Mouse (Mus musculus) CD4-positive, CD25-positive, alpha-beta regulatory T cell, adult 4 months (primary cell): ENCODE data around the gene Ankrd34b. TPM values are rescaled to one million over a fixed set of nuclear protein-coding genes. Genes with fewer than 3 reads are reported as not detected.

Experiments
- ATAC-seq: one replicate; pipeline ENCODE4 v1.8.0; 2017
- polyA plus RNA-seq, 2 experiments: library from polyadenylated mRNA; unstranded; fragments of 100-300 nt; shearing (Covaris generic); gene quantifications; one replicate each; pipeline ENCODE4 v1.2.1; 2017

Ankrd34b gene
- under 1 TPM; 0.22 to 0.63 TPM for polyA plus RNA-seq

DNA sequence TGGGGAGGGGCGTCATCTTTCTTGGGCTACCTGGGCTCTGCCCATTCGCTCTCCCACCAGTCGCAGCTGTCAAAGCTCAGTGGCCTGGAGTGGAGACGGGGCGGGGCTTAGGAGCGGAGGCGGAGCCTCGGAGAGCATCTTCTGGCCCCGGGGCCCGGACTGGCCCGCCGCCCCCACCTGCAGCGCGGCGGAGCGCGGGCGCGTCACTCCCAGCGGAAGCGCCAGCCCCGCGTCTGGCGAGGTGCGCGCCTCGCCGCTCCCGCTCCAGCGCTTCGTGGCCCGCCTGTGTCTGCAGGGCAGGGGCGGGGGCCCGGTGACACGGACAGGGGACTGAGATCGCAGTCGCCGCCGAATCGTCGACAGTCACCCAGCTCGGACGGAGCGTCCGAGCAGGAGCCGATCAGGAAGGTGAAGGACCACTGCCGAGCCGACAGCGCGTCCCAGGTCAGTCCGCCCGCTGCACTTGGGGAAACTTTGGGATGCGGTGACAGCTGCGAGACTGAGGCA lies at the start of gene Ankrd34b:
Ankrd34b (plus strand) TSS at position 139 of the 507 bp plus-strand sequence.
- ATAC-seq, result peak; percentile 71

DNA sequence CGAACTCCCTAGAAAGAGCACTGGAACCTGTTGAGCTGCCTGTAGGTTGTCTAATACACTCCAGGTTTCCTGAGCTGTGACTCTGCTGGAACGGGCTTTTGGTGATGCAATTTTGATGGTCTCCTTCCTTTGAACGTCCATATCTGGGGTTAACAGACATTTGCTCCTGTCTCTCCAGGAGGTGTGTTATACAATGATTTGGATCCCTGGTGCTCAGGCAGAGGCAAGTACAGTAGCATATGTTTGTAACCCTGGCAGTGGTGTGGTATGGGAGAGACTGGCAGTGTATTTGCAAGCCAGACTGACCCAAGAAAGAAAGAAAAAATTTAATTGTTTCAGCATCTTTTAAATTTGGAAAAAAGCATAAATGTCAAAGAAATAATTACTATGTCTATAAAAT lies 38.3 kb upstream of the Ankrd34b start:
- no peak for ATAC-seq

DNA sequence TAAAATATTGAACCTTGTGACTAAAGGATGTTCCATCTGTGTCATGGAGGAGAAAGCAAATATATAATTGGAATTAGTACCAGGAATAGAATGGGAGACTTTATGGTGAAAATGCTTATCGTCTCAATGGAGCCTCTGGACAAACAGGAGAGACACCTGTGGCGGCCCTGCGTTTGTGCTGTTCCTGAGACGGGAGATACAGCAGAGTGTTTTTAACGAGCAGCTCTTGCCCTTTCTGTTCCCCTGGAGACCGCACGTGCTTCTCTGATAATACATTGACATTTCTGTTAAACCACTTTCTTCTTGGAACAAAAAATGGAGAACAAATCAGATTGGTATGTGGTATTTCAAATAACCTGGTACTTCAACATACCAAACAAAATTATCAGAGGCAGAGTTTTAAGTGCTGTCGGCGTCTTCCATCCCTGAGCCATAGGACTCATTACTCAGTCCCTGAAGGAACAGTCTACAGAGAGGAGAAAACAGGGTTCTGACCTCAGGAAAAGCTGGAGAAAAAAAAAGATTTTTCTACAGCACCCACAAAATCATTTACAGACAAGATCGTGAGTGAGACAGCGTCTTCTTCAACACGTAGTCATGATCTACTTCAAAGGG lies 32.5 kb upstream of the Ankrd34b start:
- ATAC-seq, result no peak

DNA sequence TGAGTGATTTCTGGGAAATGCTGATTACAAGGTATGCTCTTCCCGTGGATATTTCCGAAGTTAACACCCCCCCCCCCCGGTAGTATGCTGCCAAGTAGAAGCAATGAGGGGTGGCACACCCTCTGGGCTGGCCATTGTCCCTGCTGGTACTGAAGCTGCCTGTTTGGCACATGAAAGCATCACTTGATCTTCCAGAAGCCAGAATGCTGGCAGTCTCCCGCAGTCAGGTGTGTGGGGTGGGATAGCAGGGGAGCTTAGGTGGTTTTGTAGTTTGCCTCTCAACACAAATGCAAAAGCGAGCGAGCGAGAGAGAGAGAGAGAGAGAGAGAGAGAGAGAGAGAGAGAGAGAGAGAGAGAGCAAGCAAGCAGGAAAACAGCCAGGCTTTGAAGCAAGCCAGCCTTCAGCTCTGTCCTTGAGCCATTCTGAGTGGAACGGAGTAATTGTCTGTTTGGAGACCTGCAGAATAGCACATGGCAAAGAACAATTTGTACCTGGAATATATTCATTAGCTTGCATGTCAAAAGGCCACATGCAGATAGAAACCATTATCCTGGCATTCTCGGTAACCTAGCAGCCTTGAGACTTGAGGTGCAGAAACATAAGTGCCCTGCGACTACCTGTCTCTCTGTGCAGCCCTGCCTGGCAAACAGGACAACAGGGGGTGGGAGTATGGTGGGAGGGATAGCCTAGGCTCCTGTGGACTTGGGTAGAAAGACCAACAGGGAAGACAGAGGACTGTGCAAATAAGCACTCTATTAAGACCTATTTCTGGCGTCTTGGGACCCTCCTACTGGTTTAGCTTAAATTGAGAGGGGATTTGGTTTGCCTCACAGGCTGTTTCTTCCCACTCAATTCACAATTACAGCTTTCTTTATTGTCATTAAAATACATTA lies 27.0 kb upstream of the Ankrd34b start:
- no peak for ATAC-seq

DNA sequence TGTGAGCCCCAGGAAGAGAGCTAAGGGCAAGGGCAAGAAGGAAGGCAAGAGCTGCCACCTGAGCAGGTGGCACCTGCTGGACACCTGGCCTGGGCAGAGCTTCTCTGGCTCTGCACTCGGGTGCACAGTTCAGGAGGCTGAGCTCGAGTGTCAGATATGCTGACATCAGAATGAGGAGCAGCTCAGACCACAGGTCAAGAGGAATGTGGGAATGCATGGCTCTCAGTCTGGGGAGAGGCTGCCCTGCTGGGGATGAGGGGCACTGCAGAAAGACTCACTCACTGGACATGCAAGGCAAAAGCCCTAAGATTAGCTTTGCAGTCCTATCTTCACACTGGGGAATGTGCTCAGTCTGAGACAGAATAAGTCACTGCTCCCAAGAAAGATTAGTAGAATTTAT lies 23.6 kb upstream of the Ankrd34b start:
- no peak for ATAC-seq

DNA sequence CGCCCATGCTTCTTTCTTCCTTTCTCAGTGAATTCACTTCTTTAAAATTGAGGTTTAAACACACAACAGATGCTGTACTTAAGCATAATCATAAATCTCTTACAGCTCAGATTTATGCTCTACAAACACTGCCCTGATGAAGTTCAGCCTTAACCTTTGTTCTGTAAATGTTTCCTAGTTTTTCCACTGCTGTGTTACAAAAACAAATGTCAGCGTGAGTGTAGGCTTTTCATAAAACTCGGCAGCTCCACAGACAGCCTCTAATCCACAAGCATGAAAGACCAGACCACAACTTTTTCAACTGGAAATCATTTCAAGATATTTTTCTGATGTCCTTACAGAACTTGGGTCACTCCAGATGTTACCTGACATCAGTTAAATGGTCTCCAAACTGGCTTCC lies 22.2 kb upstream of the Ankrd34b start:
- no peak for ATAC-seq

DNA sequence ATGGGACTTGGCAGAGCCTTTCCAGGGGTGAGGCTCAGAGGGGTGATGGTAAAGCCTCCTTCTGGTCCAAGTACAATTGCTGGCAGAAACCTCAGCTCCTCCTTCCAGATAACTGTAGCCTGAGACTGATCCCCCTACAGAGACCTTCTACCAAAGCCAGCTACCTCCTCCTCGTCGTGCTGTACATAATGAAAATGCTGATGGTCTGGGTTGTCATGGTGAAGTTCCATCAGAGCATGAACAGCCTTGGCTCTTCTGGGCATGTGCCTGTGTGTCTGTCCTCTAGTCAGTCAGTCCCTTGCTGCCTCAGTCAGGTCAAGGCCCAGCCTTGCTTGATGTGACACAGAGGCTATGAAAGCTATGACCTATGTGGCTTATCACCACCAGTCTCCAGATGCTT lies 15.2 kb upstream of the Ankrd34b start:
- ATAC-seq, result no peak

DNA sequence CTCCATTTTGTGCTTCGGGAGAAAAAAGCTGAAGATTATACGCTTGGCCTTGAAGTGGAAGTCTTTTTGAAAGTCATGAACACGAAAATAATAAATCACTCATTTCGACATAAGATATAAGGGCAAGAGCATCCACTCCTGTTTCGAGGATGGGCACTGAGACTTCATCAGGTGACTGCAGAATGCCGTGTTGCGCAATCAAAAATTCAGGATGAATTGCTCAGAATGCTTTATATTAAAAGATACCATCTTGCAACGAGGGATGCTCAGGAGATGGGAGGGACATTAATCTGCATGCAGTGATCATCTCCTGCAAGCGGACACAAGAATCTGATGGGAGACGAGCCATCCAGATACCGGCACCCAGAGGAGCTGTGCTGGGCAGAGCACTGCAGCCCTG lies 6.1 kb upstream of the Ankrd34b start:
- no peak for ATAC-seq

DNA sequence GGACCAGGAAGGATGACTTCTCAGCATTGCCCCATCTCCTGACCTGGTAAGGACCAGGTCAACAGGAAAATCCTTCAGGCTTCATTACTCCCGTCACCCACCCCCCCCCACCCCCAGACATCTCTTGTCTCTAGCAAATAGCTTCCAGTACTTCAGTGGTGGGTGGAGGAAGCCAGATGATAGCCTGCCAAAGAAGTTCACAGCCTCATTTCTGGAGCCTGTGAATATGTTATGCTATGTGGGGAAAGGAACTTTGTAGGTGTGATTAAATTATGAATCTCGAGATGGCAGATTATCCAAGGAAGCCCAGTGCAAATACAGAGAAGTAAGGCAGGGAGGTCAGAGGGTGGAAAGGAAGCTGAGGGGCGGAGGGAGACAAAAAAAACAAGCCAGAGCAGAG lies 2.0 kb upstream of the Ankrd34b start:
- no peak for ATAC-seq

DNA sequence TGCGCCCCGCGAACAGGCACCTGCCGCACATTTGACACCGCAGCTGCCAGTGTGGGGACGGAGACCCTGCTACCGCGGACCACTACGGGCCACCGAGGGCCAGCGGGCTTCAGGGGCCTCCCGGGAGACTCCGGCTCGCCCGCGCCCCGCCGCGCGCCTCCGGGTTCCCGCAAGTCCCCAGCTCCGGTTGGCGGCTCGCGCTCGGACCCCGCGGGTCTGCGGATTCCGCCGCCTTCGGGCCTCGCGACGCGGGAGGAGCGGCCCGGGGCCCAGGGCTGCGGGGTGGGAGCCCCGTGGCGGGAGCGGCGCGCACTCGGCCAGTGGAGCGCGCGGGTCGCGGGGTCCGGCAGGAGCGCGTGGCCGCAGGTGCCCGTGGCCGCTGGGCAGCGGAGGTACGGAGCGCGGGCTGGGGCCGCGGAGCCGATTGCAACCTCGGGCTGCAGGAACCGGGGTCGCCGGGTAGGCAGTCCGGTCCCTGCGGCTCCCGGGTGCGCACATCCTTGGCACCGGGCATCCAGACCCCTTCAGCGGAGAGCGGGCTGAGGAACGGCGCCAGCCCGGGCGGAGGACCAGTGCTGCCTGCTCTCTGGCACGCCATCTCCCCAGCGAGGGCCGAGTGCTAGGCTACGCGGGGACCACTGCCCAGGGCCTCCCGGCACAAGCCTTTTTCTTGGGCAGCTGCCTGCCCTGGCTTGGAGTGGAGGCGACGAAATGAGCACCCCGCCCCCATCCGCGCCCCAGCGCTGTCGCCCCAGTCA lies 777 bp downstream of the Ankrd34b start:
- ATAC-seq, result no peak

DNA sequence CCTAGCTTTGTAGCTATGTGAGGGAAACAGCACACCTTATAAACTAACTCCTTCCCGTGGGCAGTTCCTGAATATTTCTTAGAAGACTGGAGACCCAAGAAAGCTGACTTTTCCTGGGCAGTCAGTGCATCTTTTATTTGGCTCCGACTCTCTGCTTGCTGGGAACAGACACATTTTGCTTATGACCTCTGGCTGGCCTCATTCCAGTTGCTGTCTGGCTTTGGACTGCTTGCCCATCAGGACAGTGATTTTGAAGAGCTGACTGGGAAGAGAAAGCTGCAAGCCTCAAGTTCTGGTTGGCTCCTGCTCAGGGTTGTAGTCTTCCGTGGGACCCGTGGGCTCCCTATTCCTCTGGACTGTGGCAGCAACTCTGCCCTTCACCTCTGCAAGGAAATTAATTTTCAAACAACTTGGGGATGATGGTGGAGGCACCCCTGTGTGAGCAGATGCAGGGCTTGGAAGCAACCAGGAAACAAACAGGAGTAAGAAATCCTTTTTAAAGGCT lies 1.7 kb downstream of the Ankrd34b start:
- no peak for ATAC-seq

DNA sequence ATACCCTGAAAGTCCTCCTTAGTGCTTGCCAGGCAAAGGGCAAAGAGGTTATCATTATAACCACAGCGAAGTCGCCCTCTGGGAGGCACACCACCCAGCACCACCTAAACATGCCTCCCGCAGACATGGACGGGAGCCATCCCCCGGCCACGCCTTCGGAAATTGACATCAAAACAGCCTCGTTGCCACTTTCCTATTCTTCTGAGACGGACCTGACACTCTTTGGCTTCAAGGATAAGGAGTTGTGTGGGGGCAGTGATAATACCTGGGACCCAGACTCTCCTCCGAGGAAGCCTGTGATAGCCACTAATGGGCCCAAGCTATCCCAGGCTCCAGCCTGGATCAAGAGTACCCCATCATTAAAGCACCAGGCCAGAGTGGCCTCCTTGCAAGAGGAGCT lies 13.0 kb downstream of the Ankrd34b start:
- no peak for ATAC-seq

DNA sequence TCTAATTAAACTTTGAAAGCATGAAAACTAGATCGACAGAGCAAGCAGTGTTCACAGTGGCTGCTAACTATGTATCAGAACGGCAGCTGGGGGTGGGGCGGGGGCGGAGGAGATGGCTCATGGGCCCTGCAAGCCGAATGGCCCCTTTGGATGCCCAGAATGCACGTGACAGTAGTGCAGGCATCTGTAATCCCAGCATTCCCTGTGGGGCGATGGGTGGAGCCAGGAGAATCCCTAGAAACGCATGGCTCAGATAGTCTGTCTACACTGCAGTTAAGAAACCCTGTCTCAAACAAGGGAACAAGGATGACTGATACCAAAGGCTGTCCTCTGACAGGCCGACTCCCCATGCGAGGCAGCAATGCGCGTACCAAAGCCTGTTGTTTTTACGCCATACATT lies 14.6 kb downstream of the Ankrd34b start:
- ATAC-seq, result no peak

DNA sequence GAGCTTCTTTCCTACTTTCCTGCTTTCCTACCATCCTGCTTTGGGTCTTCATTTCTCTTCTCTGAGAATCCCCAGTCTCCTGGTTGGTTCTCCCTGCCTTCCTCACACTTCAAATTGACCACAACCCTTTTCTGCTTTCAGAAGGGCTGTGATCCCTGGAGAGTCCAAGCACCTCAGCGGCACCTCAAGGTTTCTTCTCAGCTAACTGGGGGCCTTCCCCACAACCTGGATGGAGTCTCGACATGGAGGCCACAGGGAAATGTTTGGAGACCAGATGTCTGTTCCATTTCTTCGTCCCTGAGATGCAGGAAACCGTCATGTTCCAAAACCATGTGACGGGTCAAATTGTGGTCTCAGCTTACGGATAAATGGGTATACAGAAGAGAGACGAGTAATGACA lies 21.2 kb downstream of the Ankrd34b start:
- no peak for ATAC-seq

DNA sequence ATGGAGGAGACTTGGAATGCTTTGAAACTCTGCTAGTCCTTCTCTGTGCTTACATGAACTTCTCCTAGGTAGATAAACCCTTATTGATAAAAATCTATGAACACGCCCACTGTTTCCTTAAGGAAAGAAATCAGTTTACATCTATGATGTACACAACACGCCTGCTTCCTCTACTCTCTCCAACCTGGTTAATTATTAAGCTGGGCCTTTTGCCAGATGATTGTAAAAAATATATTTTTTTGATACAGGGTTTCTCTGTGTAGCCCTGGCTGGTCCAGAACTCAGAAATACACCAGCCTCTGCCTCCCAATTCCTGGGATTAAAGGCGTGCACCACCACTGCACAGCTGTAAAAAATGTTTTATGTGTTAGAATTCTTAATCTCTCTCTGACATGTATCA lies 39.0 kb downstream of the Ankrd34b start:
- ATAC-seq, result no peak

DNA sequence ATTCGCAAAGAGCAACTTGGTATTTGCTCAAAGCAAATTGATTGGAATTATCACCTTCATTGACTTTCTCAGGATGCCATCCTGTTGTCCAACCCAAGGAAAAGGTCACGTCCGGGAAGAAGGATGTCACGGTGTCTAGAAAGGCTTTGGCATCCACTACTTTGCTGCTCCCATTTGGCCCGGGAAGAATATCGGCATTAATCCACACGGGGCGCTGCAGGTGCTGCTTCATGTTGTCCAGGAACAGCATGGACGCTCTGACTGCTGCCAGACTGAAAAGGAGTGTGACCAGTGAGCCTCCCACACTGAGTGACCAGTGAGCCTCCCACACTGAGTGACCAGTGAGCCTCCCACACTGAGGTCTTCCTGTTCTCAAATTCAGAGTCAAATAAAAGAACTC lies 42.2 kb downstream of the Ankrd34b start:
- ATAC-seq, result no peak

DNA sequence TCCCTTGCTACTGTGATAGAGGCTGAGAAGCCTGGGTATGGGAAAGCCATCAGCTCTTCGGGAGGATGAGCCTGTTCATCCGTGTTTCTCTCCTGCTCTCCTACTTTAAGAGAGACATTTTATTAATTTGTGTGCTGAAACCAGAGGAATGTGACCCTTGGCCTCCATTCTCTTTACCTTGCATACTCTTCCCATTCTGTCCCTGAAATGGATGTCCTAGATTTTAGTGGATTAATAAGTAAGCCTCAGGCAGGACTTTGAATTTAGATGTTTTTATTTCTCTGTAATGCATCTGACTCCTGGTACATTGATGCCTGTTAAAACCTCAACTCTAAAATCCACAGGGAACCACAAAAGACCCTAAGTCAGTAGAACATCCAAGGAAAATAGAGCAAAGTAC lies 43.7 kb downstream of the Ankrd34b start:
- no peak for ATAC-seq

DNA sequence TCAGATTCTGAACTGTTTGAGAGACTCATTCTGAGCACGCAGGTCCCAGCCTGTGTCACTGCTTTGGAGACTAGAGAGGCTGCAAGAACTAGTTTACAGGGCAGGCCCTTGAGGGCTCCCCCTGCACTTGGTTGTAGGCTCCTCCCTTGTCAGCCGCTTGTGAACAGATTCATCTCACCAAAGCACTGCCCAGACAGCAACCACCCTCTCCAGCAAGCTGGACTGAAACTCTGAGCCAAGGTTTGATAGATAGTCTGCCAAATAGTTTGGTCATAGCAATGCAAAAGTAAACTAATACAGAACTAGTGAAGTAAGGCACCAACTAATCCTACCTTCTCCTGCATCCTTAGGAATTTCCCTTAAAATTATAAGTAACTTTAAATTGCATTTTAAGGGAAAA lies 44.5 kb downstream of the Ankrd34b start:
- no peak for ATAC-seq

DNA sequence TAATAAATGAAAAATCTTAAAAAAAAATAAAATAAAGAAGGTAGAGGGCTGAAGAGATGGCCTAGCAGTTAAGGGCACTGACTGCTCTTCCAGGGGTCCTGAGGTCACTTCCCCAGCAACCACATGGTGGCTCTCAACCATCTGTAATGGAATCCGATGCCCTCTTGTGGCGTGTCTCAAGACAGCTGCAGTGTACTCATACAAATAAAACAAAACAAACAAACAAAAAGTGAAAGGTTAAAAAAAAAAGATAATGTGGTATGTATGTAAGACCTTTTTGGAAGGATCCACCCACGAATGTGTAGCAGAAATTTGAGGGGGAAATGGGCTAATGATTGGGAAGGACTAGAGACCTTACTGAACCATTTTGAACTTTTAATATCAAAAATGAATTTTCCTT lies 57.7 kb downstream of the Ankrd34b start:
- ATAC-seq, result peak; percentile 66

DNA sequence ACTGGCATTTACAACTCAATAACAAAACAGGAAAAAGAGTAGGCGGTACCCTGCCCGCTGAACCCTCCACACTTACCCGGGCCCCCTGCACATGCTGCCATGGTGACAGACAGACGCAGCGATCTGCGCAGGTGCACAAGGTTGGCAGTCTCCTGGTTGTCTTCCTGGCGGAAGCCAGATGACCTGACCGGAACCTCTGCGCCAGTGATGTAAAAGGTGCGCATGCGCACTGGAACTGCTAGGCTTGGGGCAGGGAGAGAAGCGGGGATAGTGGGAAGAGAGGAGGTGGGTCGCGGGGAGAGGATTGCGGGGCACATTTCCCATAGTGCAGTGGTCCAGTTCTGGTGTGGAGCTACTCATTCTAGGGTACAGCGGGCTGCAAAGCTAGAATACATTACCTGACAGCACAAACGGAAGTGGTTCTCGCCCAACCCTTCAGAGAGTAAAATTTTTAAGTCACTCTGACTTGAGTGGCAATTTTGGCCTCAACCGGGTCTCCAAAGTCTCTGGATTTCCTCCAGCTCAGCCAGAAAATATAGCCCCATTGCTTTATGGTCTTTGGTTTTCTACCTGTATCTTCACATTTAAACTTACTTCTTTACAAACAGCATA lies 58.3 kb downstream of the Ankrd34b start, which contains the start of gene Fam151b:
Fam151b (minus strand) TSS at position 164 of the 612 bp plus-strand sequence.
- peak; percentile 97 for ATAC-seq

DNA sequence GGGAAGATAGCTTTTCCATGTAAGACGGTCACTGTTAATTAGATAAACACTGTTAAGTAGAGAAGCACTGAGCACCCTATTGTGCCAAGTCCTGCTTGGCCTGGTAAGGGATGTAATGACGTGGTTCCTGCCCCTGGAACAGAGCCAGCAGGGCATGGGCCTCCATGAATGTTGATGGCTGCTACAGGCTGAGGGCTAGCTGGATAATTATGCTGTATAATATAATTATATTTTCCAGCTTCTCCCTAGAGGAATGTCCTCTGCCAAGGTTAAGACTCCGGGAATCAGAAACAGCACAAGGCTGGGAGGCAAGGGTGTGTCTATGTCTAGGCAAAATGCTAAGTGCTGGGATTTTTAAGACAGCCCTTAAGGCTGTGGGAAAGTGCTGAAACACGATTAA lies 65.1 kb downstream of the Ankrd34b start:
- no peak for ATAC-seq
